Mouse (Mus musculus) right cerebral cortex, postnatal 25 days (tissue): ENCODE measurements around the gene 4930550L24Rik.

ENCODE experiments used
- DNase-seq: peaks from one replicate; pipeline ENCODE4 v3.0.0; 2022

4930550L24Rik gene

DNA sequence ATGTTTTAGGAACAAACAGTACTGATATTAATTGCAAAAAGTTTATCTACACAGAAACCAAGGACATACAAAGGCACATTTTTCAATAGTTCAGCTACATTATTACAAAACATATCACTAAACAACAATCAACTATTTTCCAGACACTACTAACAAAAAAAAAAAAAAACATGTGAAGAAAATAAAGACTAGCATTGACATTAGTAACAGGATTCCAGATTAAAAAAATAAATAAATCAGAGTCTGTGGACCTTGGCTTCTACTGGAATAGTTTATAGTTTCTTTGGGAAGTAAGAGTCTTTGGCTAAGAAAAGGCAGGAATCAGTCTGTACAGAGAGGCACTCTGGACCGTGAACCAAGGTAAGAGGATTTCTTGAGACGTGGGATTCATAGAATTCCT is at the start of gene 4930550L24Rik:
Gene 4930550L24Rik (plus strand): TSS at position 301 of the 400 bp plus-strand sequence.
- DNase-seq = no peak

DNA sequence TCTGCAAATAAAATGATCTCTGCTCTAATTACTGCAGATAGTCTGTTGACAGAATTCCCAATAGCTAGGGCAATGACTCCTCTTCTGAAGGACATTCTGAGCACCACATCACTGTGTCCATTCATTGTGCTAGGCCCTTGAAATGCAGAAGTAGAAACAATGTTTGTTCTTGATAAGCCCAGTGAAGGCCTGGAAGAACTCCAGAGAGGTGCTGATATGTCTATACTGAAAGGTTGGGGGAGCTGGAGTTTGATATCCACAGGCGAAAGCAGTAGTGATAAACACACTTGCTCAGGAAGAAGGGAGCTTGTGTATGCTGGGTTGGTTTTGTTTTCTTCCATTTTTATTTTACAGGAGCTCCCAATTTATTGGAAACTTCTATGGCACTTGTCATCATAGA is 8.4 kb upstream of the 4930550L24Rik start:
- DNase-seq = no peak

GRCm38 (mm10) chrX:58967969-58968368 is 58.8 kb downstream of the 4930550L24Rik start:
- DNase-seq = no peak
